Mouse (Mus musculus) layer of hippocampus, adult 9-10 months (tissue): ENCODE results near the gene Hnrnpl.

Experiments used
- DNase-seq: peaks from one replicate; pipeline ENCODE4 v3.0.0; 2022; ENCODE audit warnings: low spot score

The Hnrnpl gene

GRCm38 (mm10) chr7:28808221-28808941 lies at the start of gene Hnrnpl:
TSS of gene Hnrnpl (plus strand) at chr7:28808541.
- DNase-seq: peak; percentile 32

- DNase-seq: no peak
Observed at GRCm38 (mm10) chr7:28758623-28759022, 49.7 kb upstream of the Hnrnpl start.

GRCm38 (mm10) chr7:28761907-28762306 lies 46.4 kb upstream of the Hnrnpl start:
- no peak for DNase-seq

GRCm38 (mm10) chr7:28765211-28765610 lies 43.1 kb upstream of the Hnrnpl start:
- DNase-seq: no peak

- peak; percentile 99 for DNase-seq
Observed at GRCm38 (mm10) chr7:28766173-28766879, 42.0 kb upstream of the Hnrnpl start, which contains the start of gene Sirt2. TSS of gene Sirt2 (plus strand) at chr7:28766735.

GRCm38 (mm10) chr7:28766910-28767309 lies 41.4 kb upstream of the Hnrnpl start:
- DNase-seq: no peak

- no peak for DNase-seq
Observed at GRCm38 (mm10) chr7:28767462-28767965, 40.8 kb upstream of the Hnrnpl start, which contains the start of gene Nfkbib. TSS of gene Nfkbib (minus strand) at chr7:28767512.

GRCm38 (mm10) chr7:28769414-28769958 lies 38.9 kb upstream of the Hnrnpl start:
- no peak for DNase-seq

GRCm38 (mm10) chr7:28770309-28770708 lies 38.0 kb upstream of the Hnrnpl start:
- no peak for DNase-seq

GRCm38 (mm10) chr7:28771867-28772266 lies 36.5 kb upstream of the Hnrnpl start:
- DNase-seq: no peak

GRCm38 (mm10) chr7:28773163-28773562 lies 35.2 kb upstream of the Hnrnpl start:
- no peak for DNase-seq

GRCm38 (mm10) chr7:28774164-28774563 lies 34.2 kb upstream of the Hnrnpl start:
- DNase-seq: no peak

- no peak for DNase-seq
Observed at GRCm38 (mm10) chr7:28775129-28775528, 33.2 kb upstream of the Hnrnpl start.

GRCm38 (mm10) chr7:28778825-28779224 lies 29.5 kb upstream of the Hnrnpl start:
- no peak for DNase-seq

- peak; percentile 92 for DNase-seq
Observed at GRCm38 (mm10) chr7:28780067-28780658, 28.2 kb upstream of the Hnrnpl start.

GRCm38 (mm10) chr7:28780857-28781256 lies 27.5 kb upstream of the Hnrnpl start:
- no peak for DNase-seq

- no peak for DNase-seq
Observed at GRCm38 (mm10) chr7:28781261-28781663, 27.1 kb upstream of the Hnrnpl start.

GRCm38 (mm10) chr7:28785161-28785560 lies 23.2 kb upstream of the Hnrnpl start:
- no peak for DNase-seq

- DNase-seq: no peak
Observed at GRCm38 (mm10) chr7:28787884-28788283, 20.5 kb upstream of the Hnrnpl start.

- no peak for DNase-seq
Observed at GRCm38 (mm10) chr7:28788307-28789195, 19.8 kb upstream of the Hnrnpl start, which contains the start of gene Rinl. TSS of gene Rinl (plus strand) at chr7:28788969.

GRCm38 (mm10) chr7:28789235-28789634 lies 19.1 kb upstream of the Hnrnpl start:
- no peak for DNase-seq
